Mouse (Mus musculus) embryo, embryonic 10 days (tissue): ENCODE data around the gene Bnip3.

ENCODE experiments used
- DNase-seq: peaks from one replicate; pipeline ENCODE4 v3.0.0-alpha.2; 2015; ENCODE audit warnings: low spot score

The Bnip3 gene

DNA sequence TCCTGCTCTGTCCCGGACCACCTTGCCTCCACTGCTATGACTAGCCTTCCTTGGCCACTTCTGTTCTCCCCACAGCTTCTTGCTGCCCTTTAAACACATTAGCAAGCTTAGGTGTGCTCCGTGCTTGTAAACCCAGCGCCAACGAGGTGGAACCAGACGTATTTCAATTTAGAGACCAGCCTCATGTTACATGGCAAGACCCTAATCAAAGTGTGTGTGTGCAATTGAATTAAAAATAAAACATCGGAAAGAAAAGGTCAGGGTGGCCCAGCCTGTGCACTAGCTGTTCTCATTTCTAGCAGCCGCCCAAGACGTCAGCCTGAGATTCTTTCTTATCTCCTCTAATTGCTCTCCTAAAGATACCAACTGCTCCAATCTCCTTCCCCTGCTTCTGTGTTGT lies 64.2 kb downstream of the Bnip3 start:
- no peak for DNase-seq

DNA sequence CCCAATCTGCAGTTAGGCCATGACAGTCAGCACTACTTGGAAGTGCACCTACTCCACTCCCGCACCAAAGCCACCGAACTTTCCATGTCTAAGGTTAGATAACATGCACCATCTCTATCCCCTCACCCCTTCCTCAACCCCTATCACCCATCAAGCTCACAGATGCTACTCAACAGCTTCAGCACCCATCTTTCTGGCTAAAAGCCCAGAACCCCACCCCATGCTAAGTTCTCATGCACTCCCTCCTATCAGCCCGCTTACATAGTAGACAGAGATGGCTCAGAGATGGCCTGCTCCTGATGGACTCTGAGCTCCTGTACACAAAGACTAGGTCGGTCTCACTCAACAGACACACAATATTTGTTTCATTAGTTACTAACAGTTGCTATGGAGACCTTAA lies 65.9 kb downstream of the Bnip3 start:
- no peak for DNase-seq

DNA sequence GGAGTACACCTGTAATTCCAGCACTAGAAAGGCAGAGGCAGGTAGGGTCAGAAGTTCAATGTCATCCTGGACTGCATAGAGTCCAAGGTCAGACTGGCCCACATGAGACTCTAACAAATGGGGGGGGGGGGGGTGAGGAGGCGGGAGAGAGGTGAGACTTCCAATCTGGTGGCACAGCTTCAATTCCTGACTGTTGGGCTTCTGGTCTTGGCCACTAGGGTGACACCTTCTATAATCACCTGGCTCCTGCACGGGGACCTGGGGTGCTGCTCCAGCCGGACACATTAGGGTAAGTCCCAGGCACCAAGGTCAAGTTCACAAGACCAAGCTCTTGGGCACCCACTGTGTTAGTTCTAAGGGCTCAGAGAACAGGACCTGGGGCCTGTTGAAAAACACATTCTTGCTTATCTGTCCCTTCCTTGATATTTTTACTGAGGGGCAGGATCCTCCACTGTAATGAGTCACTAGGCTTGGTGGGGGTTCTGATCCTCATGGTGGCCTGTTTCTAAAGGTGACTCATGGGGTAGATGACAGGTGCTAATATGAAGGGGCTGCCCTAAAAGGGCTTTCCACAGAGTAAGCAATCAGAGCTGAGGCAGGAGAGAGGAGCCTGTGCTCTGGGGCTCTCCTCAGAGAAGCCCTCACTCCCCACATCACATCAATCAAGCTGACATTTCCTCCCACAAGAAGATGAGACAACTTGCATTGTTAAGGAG lies 67.7 kb downstream of the Bnip3 start:
- DNase-seq: peak; percentile 41
